Mouse (Mus musculus) olfactory bulb, adult 2 months (tissue): ENCODE data around the gene Dusp12.

ENCODE experiments used
- CTCF ChIP-seq: fragments of 200-500 bp; IDR thresholded peaks from 2 replicates; pipeline ENCODE4 v1.5.1; 2012; ENCODE audit warnings: low read depth, mild to moderate bottlenecking, low read length, moderate library complexity; ENCODE audit not compliant: insufficient read depth
- POLR2A ChIP-seq: fragments of 200-500 bp; IDR thresholded peaks from 2 replicates; pipeline ENCODE4 v1.6.1; 2012; ENCODE audit warnings: mild to moderate bottlenecking, low read depth, low read length, moderate library complexity; ENCODE audit not compliant: insufficient read depth

GRCm38 (mm10) chr1:170891646-170892045 is 6.3 kb upstream of the Dusp12 start:
- TF ChIP-seq POLR2A (no peak), CTCF (no peak)
